Mouse (Mus musculus): ENCODE data around the gene Dgkz. TPM values are rescaled to one million over a fixed set of nuclear protein-coding genes. Genes with fewer than 3 reads are reported as not detected.
A peak's percentile ranks its signal among the peaks of the same experiment; 100 is the strongest.

Gene Dgkz
- total RNA-seq, 2 experiments from 2014 or later = 64.3 to 85.9 TPM

DNA sequence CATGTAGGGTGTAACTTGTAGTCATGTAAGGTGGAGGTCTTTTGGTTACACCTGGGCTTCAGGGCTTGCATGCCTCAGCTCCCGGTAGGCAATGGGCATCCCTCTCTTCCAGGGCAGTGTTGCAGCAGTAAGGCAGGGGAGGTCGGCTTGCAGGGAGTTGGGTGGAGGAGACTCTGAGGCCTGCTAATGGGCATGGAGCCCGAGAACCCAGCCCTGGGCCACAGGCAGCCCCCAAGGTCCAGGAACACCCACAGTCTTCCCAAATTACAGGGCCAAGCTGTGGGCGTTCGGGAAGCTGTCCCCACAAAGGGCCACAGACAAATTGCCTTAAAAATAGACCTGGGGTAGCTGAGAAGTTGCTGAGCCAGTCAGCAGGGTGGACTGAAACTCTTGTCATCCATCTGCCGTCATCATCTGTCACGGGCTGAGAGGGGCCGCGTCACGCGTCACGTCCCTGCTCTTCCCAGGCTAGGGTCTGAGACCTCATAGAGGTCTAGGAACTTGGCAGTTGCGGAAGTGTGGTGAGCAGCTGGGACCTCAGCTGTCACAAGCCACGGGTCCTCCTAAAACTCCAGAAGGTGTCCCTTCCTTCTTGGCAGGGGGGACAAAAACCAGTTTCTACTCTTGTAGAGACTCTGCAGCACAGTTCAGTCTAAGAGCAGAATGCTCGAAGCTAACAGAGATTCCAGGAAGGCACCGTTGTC lies 22.4 kb upstream of the Dgkz start:
- DNase-seq = no peak
- intact Hi-C loops (cut with DNase I) = no loop called here

DNA sequence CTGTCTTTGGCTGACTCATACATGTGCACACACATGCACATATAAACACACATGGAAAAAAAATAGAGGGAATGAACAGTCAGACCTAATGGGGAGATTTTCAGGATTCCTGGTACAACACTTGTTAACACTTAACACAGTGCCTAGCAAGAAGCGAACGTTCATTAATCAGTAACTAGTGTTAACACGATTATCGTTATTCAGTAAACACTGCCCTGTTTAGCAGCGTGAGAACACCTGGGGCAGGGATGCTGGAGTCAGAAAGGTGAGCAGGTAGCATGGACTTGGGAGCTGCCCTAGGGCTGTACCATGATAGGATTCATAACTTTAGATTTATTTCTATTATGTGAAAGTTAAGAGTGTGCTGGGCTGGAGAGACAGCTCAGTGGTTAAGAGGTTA lies 20.3 kb upstream of the Dgkz start:
- no peak for DNase-seq
- intact Hi-C loops (cut with DNase I) = no loop called here

DNA sequence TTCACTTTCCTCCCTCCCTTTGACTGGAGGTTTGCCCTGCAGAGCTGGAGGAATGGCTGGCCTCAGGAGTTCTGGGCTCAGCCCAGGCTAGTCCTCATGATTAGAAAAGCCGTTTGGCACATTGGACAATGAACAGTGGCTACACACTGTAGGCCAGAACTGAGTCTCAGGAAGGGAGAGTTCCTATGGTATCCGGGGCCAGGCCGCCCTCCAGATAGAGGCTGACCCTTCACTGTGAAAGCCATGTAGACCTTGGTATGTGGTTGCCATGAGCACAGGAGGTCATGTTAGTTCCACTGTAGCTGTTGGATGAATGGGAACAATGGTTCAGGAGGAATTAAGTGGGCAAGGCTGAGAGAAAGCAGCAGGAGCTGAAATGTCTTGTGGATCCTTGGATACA lies 17.7 kb upstream of the Dgkz start:
- DNase-seq = no peak
- intact Hi-C loops (cut with DNase I) = no loop called here

DNA sequence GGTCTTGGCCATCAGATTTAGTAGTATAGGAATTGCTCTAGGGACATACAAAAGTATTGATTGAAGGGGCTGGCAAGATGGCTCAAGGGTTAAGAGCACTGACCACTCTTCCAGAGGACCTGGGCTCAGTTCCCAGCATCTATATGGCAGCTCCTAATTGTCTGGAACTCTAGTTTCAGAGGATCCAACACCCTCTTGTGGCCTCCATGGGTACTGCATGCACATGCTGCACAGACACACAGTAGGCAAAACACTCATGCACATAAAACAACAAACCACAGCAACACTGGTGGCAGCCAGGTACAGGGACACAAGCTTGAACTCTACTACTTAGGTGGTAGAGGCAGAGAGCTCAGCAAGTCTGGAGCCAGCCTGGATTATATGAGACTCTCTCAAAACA lies 14.1 kb upstream of the Dgkz start:
- intact Hi-C loops (cut with DNase I) = loop anchor here (1.0 to 5.0 kb wide), 3 partner anchors 17 to 343 kb away; no protein-coding TSS in a partner anchor
- no peak for DNase-seq

DNA sequence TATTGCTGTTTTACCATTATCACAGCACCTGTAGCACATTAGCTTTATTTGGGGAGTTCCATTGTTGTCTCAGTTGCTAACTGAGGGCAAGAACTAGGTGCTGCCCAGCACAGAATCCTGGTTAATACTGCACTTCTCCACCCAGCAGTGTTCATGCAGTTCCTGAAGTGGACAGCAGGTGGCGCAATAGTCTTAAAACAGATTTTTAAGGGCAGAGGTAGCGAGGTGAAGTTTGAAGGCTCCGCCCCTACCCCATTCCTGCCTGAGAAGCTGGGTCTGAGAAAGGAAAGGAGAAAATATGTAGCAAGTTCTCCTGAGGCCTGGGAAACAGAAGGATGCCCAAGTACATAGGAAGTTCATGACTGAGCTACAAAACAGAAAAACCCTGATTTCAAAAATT lies 11.9 kb upstream of the Dgkz start:
- intact Hi-C loops (cut with DNase I) = loop anchor here (1.0 to 5.0 kb wide), 3 partner anchors 43 to 345 kb away; partner anchors contain the start of gene Gm9821

DNA sequence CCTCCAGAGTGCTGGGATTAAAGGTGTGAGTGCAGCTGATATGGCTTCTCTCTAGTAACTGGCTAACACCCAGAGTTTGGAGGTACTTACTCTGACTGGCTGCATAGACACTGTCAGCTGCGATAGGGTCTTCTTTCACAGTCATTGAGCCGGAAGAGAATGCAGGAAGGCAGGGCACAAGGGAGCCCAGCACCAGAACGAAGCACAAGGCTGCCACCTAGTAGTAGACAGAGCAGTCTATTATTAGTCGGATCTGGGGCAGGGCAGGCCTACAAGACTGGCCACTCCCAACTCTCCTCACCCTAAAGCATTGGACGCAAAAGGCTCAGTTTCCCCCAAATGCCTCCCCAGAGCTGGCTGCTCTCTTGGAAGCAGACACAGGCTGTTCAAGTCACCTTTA lies 10.4 kb upstream of the Dgkz start:
- intact Hi-C loops (cut with DNase I) = loop anchor here (2.0 to 5.0 kb wide), 2 partner anchors 41 to 346 kb away; partner anchors contain the start of gene Gm9821
- peak in 1 of 2 experiments; percentile 37 for DNase-seq

More for the DNA sequence above, 11.9 kb upstream of the Dgkz start:
- peak; percentile 82 to 92 for DNase-seq

DNA sequence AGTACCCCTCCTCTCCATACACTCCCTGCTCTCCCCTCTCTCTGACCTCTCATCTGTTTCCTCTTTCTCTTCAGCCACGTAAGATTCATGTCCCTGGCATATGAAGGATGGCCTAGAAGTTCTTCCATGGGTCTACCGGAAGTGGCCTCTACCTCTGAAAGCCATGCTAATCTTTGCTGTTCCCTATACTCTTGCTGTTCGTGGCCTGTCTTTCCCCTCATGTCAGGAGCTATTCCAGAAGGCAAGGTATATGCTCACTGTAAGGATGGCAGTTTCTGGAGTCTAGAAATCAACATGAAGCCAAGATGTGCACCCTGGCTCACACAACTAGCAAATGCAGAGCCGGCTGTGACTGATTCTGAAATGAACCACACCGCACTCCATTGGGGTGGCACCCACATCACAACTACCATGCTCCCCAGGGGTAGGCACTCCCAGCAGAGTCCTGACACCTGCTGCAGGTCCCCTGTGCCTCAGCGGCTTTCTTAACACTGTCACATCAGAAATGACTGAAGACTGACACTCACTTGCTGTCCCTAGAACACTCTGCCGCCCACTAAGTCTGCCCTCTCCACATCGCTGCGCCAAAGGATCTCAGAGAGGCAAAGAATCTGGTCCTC lies 9.4 kb upstream of the Dgkz start:
- intact Hi-C loops (cut with DNase I) = loop anchor here (2.0 to 5.0 kb wide), 2 partner anchors 20 to 347 kb away; no protein-coding TSS in a partner anchor
- DNase-seq = no peak

DNA sequence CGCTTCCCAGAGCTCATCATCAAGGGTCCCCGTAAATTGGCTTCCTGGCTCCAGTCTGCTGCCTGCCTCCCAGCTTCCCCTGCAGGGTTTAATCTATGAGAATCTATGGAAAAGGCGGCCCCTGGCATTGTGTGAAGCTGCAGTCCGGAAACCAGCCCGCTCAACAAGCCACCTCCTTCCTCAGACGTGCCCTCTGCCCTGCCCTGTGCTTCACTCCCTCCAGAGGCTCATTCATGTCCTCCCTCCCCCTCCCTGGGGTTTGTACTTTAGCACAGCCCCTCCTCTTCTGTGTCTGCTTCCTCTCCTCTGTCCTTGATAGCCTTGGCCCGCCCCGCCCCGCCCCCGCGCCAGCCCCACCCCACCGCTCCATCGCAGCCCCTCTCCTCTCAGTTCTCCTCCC lies 8.8 kb upstream of the Dgkz start:
- peak; percentile 71 for DNase-seq
- intact Hi-C loops (cut with DNase I) = loop anchor here (2.0 kb wide), 1 partner anchor 20 kb away; no protein-coding TSS in a partner anchor

DNA sequence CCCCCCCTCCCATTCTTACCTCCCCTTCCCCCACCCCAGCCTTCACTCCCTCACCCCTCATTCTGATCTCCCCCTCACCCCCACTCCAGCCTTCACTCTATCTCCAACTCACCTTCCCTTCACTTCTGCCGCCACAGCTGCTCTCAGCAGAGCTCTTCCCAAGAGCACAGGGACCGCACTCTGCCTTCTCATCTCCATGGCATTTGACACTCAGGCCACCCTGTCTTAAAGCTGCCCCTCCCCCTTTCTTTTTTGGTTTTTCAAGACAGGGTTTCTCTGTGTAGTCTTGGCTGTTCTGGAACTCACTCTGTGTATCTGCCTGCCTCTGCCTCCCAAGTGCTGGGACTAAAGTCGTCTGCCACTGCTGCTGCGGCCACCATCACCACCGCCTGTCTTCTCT lies 5.2 kb upstream of the Dgkz start:
- DNase-seq = no peak
- intact Hi-C loops (cut with DNase I) = no loop called here

DNA sequence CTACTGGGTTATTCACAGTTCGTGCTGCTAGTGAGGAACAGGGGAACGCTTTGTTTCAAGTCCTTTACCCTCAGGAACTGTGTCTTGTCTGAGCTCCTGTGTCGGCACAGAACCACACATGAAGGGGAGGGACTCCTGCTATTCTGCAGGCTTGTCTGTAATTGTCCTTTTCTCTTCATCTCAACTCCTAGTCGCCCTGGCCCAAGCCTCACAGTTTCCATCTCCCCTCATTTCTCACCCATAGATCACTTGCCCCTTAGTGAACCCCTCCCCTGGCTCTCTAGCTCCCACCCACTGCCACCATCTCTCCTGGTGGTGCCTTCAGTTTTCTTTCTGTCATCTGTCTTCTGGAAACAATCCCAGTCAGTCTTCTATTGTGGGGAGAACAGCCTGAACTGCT lies 4.6 kb upstream of the Dgkz start:
- intact Hi-C loops (cut with DNase I) = no loop called here

DNA sequence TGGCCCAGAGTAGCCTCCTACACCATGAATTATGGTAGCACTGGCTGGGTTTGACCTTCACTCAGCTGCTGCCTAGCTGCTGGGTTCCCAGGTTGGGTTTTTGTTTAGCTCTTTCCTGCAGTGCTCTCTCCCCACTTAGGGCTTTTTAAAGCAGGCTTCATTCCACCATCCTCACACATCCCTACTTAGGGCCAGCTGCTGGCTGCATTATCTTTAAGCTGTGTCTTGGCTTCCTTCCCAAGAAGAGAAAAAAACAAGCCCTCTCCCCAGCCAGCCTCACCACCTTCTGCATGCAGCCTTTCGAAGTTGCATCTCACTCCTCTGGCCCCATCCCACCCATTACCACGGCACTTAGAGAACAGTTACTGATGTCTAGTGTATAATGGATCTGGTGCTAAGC lies 2.9 kb upstream of the Dgkz start:
- no peak for DNase-seq
- intact Hi-C loops (cut with DNase I) = no loop called here

More for the DNA sequence above, 4.6 kb upstream of the Dgkz start:
- DNase-seq = no peak

DNA sequence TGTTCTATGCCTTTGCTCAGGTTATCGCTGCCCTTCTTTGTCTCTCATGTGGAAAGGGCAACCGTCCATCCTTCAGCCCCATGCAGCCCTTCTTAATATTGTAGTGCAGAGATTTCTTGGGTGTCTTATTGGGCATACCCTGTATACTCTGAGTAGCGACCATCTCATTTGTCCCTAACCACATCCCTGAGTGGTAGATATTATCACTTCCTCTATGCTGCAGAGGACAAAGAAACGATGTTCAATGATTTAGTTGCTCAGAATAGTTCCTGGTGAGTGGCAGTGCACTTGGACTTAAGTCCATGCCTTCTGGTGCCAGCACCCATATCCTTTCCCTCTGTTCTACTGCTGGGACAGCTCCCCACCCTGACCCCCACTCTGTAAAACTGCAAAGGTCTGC lies 2.3 kb upstream of the Dgkz start:
- no peak for DNase-seq
- intact Hi-C loops (cut with DNase I) = no loop called here

DNA sequence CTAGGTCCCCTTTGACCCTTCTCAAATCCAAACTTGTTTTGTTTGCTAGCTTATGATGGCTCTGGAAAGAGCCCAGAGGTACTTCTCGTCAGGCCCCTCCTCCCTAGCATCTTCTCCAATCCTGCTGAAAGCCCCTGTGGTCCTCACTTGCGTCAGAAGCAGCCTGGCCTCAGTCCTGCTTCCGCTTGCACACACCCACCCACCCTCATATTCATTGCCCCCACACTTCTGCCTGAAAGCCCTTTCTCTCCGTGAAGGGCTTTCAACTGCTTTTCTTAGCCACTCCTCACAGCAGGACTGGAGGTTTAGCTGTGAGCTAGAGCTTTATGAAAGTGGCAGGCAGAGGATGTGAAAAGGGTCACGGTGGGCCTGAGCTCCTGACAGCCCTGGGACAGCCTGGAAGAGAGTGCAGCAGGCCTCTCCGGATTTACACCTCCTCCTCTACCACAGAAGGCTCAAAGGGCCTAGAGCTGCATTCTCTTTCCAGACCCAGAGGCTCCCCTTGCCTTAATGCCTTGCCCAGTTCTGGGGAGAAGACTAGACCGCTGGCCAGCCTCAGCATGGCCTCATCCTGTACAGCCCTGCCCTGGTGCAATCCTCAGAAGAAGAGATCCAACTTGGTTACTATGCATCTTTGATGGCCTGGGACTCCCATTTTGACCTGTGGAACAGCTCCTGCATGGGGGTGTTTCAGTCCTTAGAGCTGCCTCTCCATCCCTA lies 2.1 kb downstream of the Dgkz start:
- intact Hi-C loops (cut with DNase I) = no loop called here
- no peak for DNase-seq

DNA sequence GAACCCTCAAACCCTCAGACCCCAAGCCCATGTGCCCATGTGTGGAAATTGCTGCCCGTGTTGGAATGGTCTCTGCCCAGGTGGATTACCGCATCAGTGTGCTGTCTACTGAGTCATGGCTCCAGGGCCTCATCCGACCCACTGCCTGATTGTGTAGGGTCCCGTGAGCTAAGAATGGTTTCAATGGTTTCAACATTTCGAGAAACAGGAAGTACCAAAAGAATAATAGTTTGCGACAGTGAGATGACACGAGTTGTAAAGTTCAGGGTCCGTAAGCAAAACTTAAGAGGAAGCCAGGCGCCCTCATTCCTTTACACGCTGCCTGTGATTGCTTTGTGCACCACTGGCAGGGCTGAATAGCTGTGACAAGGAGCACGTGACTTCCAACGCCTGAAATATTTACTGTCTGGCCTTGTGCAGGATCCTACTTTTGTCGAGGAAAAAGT lies 3.5 kb downstream of the Dgkz start:
- intact Hi-C loops (cut with DNase I) = no loop called here
- peak in 1 of 2 experiments; percentile 36 for DNase-seq

DNA sequence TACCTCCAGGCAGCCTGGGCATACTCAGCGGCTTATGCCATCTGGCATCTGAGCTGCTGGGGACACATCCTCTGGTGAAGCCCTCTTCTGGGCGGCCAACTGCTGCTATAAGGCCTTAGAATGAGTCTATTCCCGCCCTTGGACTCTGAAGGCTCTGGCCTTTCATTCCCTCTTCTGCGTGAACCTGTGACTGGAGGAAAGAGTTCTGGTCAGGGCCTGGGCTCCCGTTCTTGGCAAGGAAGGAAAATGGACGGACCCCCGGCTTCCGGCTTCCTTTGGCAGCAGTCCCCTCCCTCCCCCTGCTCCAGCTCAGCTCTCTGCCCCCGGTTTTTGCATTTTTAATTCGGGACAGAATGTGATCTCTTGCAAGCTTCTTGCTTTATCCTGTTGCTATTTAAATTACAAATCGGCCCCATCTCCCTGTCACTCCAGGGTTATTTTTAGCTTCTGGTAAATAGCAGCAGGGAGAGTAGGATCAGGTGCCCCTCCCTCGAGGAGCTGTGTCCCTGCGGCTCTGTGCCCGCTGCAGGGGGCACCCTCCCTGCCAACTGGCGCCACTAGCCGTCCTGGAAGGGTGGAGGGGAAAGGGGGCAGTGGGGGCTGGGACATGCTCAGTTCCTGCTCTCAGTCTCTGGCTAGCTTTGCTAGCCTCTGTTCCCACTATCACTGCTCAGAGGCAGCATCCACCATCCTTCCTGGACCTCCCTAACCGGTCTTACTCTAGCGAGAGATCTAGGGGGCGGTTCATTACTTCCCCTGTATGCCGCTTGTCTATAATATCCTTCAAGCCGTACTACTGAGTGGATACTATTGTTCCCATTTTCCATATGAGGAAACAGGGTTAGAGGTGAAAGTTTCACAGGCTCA lies 4.2 kb downstream of the Dgkz start:
- intact Hi-C loops (cut with DNase I) = no loop called here
- peak; percentile 72 to 77 for DNase-seq

DNA sequence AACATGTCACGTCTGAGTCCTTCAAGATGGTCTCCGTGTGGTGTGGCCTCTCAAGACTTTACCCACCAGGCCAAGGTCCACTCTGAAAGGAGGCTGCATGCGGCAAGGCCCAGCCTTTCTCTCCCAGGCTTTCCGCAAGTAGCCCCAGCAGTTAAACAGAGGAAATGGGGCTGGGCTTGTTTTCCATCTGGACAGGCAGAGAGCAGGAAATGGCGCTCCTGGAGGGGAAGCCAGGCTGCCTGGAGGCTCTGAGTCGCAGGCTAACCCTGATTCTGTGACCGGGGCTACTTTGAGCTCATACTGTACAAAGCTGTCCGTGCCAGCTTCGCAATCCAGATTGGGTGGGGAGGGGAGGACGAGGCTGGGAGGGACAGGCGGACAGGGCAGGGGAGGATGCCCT lies 7.7 kb downstream of the Dgkz start:
- intact Hi-C loops (cut with DNase I) = no loop called here

DNA sequence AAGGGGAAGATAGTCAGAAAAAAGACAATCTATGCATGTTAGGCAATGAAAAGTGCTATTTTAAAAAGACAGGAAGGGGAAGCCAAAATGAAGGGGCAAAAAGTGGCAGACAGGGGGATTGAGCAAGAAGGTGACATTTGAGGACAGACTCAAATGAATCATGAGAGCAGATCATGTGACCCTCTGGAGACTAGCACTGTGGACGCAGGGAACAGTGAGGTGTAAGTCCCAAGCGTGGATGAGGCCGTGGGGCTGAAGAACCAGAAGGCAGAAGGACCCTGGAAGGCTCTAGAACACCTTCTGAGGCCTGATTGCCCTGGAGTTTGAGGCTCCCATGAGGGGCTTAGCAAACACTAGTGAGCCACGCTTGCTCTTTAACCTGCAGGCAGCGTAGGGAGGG lies 9.3 kb downstream of the Dgkz start:
- no peak for DNase-seq
- intact Hi-C loops (cut with DNase I) = no loop called here

More for the DNA sequence above, 7.7 kb downstream of the Dgkz start:
- peak; percentile 62 to 66 for DNase-seq

DNA sequence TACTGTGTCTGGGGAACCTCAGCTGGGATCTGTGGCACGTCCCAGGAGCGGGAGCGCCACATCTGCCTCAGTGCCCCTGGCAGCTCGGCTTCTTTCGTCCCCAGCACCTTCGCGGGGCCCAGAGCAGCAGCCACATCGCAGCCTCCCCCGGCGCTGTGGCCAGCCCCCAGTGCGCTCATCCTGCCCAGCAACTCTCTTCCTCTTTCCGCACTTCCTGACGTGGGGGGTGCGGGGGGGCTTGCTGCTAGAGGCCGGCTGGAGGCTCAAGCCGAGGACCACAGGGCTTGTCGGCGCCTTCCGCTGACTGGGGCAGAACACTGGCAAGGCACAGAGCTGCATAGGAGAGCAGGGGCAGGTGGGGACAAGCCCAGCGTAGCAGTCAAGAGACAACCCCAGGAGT lies 10.2 kb downstream of the Dgkz start:
- DNase-seq = peak; percentile 76 to 82
- intact Hi-C loops (cut with DNase I) = loop anchor here (2.0 kb wide), 1 partner anchor 19 kb away; no protein-coding TSS in a partner anchor

DNA sequence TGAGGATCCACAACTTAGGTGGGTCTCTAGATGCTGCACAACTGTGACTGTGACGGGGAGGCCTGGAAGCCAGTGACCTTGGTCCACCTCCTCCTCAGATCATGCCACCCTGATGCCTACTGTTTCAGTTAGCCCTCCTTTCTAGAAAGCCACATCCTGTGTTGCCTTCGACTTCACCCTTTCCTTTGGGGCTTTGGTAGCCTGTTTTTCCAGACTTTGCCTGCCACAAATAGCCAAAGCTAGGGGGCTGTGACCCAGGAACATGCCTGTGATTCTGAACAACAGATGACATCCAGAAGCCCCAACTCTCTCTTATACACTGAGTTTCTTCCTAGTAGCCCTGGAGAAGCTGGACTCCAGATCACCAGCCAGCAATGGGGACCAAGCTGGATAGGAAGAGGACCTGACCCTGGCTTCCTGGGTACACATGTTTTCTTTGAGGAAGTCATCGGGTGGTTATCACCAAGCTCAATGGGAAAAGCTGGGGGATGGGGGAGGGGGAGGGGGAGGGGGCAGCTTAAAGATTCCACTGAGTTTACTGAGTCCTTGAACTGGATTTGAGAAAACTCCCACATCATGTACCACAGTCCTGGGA lies 11.0 kb downstream of the Dgkz start:
- DNase-seq = no peak
- intact Hi-C loops (cut with DNase I) = loop anchor here (2.0 kb wide), 1 partner anchor 20 kb away; no protein-coding TSS in a partner anchor

DNA sequence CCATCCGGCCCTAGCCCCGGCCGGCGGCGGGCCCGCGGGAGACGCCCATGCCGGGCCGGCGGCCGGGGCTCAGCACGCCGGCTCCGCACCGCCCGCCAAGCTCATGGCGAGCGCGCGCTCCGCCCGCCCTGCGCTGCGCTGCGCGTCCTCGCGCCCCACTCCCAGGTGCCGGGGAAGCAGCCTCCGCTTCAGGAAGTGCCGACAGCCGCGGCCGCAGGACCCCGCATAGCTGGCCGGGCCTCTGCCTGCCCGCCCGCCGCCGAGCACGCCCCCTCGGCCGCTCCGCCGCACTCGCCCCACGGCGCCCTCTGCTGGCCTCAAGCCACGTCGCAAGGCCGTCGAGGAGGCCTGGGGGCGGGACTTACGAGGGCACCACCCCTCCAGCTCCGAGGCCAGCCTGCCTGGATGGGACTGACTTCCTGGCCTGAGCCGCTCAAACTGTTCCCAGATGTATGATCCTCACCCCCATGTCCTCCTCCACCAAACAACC lies 12.2 kb downstream of the Dgkz start:
- intact Hi-C loops (cut with DNase I) = loop anchor here (1.0 kb wide), 1 partner anchor 9 kb away; no protein-coding TSS in a partner anchor
- DNase-seq = peak; percentile 98 to 99
